Mouse (Mus musculus): Measurements from ENCODE around the gene Tjap1.

DNA sequence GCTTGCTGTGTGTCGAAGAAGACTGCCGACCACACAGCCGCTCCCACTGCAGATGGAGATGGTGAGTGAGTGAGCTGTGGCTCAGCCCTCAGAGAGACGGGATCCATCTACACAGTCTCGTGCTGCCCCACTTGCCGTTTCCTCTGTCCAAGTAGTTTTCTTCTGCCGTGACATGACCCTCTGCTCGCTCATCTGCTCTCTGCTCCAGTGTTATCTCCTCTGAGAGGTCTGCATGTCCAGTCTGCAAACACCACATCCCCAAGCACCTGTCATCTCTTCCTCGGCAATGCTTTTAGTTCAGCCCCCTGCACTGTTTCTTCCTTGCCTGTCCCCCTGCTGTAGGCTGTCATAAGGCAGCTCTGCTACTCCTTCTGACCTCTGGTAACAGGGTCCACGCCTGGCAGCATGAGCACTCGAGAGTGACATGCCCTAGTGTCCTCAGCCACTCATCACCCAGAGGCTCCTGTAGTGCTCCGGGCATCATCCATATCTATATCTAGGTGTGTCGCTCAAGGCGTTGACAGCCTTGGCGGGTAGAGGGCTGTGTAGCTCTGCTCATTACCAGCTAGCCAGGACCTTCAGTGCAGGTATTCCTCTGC is 43.2 kb downstream of the Tjap1 start:
- TF ChIP-seq CTCF (IDR thresholded peaks at IDR 0.05; ENCODE audit: low read depth) (no peak), EP300 (IDR thresholded peaks at IDR 0.05; ENCODE audit: low read depth) (no peak)

All from heart, postnatal 0 days (tissue).